Mouse (Mus musculus) thymus, adult 2 months (tissue): Measurements from ENCODE around the gene Olfr1013. TPM values are rescaled to one million over a fixed set of nuclear protein-coding genes. Genes with fewer than 3 reads are reported as not detected.

Experiments
- DNase-seq: peaks from one replicate; pipeline ENCODE4 v3.0.0; 2021
- H3K27ac ChIP-seq: fragments of 200-500 bp; 2 replicates; pipeline ENCODE4 v1.5.1; 2012; ENCODE audit warnings: low read length, control low read depth; ENCODE audit not compliant: control insufficient read depth, insufficient read depth
- H3K27me3 ChIP-seq: fragments of 200-500 bp; 2 replicates; pipeline ENCODE4 v1.6.1; 2012; ENCODE audit warnings: mild to moderate bottlenecking, low read length, moderate library complexity, mixed read lengths; ENCODE audit not compliant: control insufficient read depth, insufficient read depth
- H3K36me3 ChIP-seq: fragments of 200-500 bp; 2 replicates; pipeline ENCODE4 v1.6.1; 2012; ENCODE audit warnings: mild to moderate bottlenecking, low read length, moderate library complexity; ENCODE audit not compliant: control insufficient read depth, insufficient read depth
- H3K4me1 ChIP-seq: fragments of 200-500 bp; replicated peaks from 2 replicates; pipeline ENCODE4 v1.6.1; 2012; ENCODE audit warnings: low read length; ENCODE audit not compliant: control insufficient read depth, insufficient read depth
- H3K4me3 ChIP-seq: fragments of 200-500 bp; 2 replicates; pipeline ENCODE4 v1.5.1; 2012; ENCODE audit warnings: mild to moderate bottlenecking, low read length, control low read depth, moderate library complexity; ENCODE audit not compliant: control insufficient read depth, insufficient read depth
- CTCF ChIP-seq: fragments of 200-500 bp; IDR thresholded peaks from 2 replicates; pipeline ENCODE4 v1.5.1; 2012; ENCODE audit warnings: mild to moderate bottlenecking, control low read depth, low read length, moderate library complexity, borderline replicate concordance; ENCODE audit not compliant: control insufficient read depth, poor library complexity, insufficient read depth; ENCODE audit errors: extremely low read depth
- POLR2A ChIP-seq: fragments of 200-500 bp; IDR thresholded peaks from 2 replicates; pipeline ENCODE4 v1.6.1; 2012; ENCODE audit warnings: mild to moderate bottlenecking, low read length, control low read depth, moderate library complexity; ENCODE audit not compliant: control insufficient read depth, poor library complexity, insufficient read depth; ENCODE audit errors: extremely low read depth
- WGBS: fragments of 180-500 bp; shearing (Covaris S2); methylation state at CpG from one replicate; pipeline ENCODE4 v1.1.7; 2018; 5-methylcytosine and 5-hydroxymethylcytosine counted together
- polyA plus RNA-seq: library from polyadenylated mRNA; depleted of rRNA; stranded (reverse); fragments of >200 nt; gene quantifications from 2 replicates; pipeline ENCODE4 v1.2.3, GENCODE M21; 2012; rRNA removed

The Olfr1013 gene
- polyA plus RNA-seq, 1 experiment = not detected

- Histone ChIP-seq H3K4me3 (no peak within 1 kb of the TSS), H3K36me3 (no peaks in the 10 kb centered on the region), H3K27me3 (no peaks in the 10 kb centered on the region), H3K27ac (no peak within 1 kb of the TSS), H3K4me1 (no peaks in the 10 kb centered on the region)
- DNase-seq = no peak
- no peak for TF ChIP-seq CTCF
- TF ChIP-seq POLR2A = no peak
- WGBS = 95% methylated on average over 2 of the region's 2 CpGs
Measured at GRCm38 (mm10) chr2:85802444-85802843, 35.5 kb downstream of the Olfr1013 start, which contains the start of gene Olfr1016. Gene Olfr1016, minus strand, starts transcription at chr2:85802544.

- H3K4me3 ChIP-seq = no peak overlapping the region
- no peak for TF ChIP-seq CTCF
- TF ChIP-seq POLR2A = no peak
- H3K27ac ChIP-seq = no peak overlapping the region
- H3K27me3 ChIP-seq = no peaks in the 10 kb centered on the region
- H3K36me3 ChIP-seq = no peaks in the 10 kb centered on the region
- no peaks in the 10 kb centered on the region for H3K4me1 ChIP-seq
- 93% methylated on average over 4 of the region's 4 CpGs for WGBS
- DNase-seq = no peak
Measured at GRCm38 (mm10) chr2:85804501-85804900, 37.6 kb downstream of the Olfr1013 start.

GRCm38 (mm10) chr2:85818179-85818578 is 51.3 kb downstream of the Olfr1013 start, which contains the start of gene Olfr1018:
Gene Olfr1018, plus strand, starts transcription at chr2:85818479.
- TF ChIP-seq POLR2A (no peak), CTCF (no peak)
- Histone ChIP-seq H3K27me3 (no peaks in the 10 kb centered on the region), H3K36me3 (no peaks in the 10 kb centered on the region), H3K27ac (no peak within 1 kb of the TSS), H3K4me1 (no peaks in the 10 kb centered on the region), H3K4me3 (no peak within 1 kb of the TSS)
- DNase-seq = no peak

Other genes starting within 250 kb of the Olfr1013 start
- 1.3 and 1.9 TPM in 2 replicates for gene 4833423E24Rik, start 248.1 kb upstream of the Olfr1013 start, polyA plus RNA-seq
- gene Olfr996, start 187.9 kb upstream of the Olfr1013 start, polyA plus RNA-seq = not detected in 2 replicates
- not detected in 2 replicates for gene Olfr998, start 178.2 kb upstream of the Olfr1013 start, polyA plus RNA-seq
- gene Olfr1000, start 155.2 kb upstream of the Olfr1013 start, polyA plus RNA-seq = not detected in 2 replicates
- not detected in 2 replicates for gene Olfr1002, start 116.4 kb upstream of the Olfr1013 start, polyA plus RNA-seq
- gene Olfr154, start 102.6 kb upstream of the Olfr1013 start, polyA plus RNA-seq = not detected in 2 replicates
- not detected in 2 replicates for gene Olfr1006, start 88.3 kb upstream of the Olfr1013 start, polyA plus RNA-seq
- not detected in 2 replicates for gene Olfr1008, start 77.7 kb upstream of the Olfr1013 start, polyA plus RNA-seq
- gene Olfr1009, start 51.7 kb upstream of the Olfr1013 start, polyA plus RNA-seq = not detected in 2 replicates
- gene Olfr1012, start 4.3 kb upstream of the Olfr1013 start, polyA plus RNA-seq = not detected in 2 replicates
- not detected in 2 replicates for gene Olfr1014, start 5.6 kb downstream of the Olfr1013 start, polyA plus RNA-seq
- gene Olfr1015, start 14.9 kb downstream of the Olfr1013 start, polyA plus RNA-seq = not detected in 2 replicates
- gene Olfr1016, start 35.4 kb downstream of the Olfr1013 start, polyA plus RNA-seq = not detected in 2 replicates
- gene Olfr1018, start 51.4 kb downstream of the Olfr1013 start, polyA plus RNA-seq = not detected in 2 replicates
- not detected in 2 replicates for gene Olfr1019, start 78.4 kb downstream of the Olfr1013 start, polyA plus RNA-seq
- not detected in 2 replicates for gene Olfr1020, start 79.9 kb downstream of the Olfr1013 start, polyA plus RNA-seq
- not detected in 2 replicates for gene Olfr1022, start 101.5 kb downstream of the Olfr1013 start, polyA plus RNA-seq
- not detected in 2 replicates for gene Olfr1023, start 118.5 kb downstream of the Olfr1013 start, polyA plus RNA-seq
- not detected in 2 replicates for gene Olfr1024, start 138.0 kb downstream of the Olfr1013 start, polyA plus RNA-seq
- gene Olfr1025-ps1, start 148.1 kb downstream of the Olfr1013 start, polyA plus RNA-seq = not detected in 2 replicates
- not detected in 2 replicates for gene Olfr1026, start 154.5 kb downstream of the Olfr1013 start, polyA plus RNA-seq
- not detected in 2 replicates for gene Olfr1028, start 183.3 kb downstream of the Olfr1013 start, polyA plus RNA-seq
- gene Olfr1029, start 206.8 kb downstream of the Olfr1013 start, polyA plus RNA-seq = not detected in 2 replicates
- not detected in 2 replicates for gene Olfr1030, start 212.2 kb downstream of the Olfr1013 start, polyA plus RNA-seq
- not detected in 2 replicates for gene Olfr1031, start 223.2 kb downstream of the Olfr1013 start, polyA plus RNA-seq
- not detected in 2 replicates for gene Olfr1032, start 238.4 kb downstream of the Olfr1013 start, polyA plus RNA-seq